Mouse (Mus musculus) natural killer cell, adult 2 months (primary cell): ENCODE measurements around the gene Plekhh2.

Source experiments
- DNase-seq, 2 experiments: peaks; one replicate each; pipeline ENCODE4 v3.0.0; 2022; ENCODE audit warnings: low spot score in 2 of 2

Gene Plekhh2

GRCm38 (mm10) chr17:84573940-84574339 lies 62.2 kb downstream of the Plekhh2 start:
- DNase-seq = no peak

DNA sequence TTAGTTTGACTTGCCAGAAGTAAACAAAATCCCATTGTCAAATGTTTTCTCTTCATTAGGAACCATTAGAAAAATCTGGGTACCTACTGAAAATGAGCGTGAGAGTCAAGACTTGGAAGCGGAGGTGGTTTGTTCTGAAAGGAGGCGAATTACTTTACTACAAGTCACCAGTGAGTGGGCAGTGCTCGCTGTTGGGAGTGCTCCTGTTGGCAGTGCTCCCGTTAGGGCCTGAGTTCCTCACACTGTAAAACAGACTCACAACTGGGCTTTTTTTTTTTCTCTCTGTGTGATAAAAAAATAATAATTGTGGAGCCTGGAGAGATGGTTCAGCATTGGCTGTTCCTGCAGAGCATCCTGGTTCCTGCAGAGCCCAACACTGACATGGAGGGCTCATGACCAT lies 63.4 kb downstream of the Plekhh2 start:
- no peak for DNase-seq

DNA sequence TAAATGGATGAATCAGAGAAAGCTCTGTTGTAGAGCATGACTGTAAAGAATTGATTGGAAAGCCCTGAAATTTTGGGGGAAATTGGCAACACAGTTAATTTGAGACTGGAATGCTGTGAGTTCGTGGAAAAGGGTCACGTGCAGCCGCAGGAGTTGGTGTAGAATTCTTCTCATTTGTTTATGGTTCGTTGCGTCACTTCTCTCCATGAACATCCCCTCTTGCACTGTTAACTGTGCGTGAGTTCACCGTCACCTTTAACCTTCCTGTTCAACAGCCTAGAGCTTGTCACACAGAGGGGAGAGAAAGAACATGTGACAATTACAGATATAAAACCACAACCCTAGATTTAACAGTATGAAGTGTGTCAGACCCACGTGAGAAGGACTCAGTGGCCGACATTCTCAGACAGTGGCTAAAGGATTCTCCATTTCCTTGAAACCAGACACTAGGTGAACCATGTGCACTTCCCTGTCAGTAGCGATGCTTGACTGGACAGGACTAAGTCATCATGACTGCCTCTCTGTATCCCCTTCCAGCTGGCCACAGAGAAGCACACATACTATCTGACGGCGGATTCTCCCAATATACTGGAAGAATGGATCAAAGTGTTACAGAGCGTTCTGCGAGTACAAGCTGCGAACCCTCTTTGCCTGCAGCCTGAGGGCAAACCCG lies 65.1 kb downstream of the Plekhh2 start:
- no peak for DNase-seq

GRCm38 (mm10) chr17:84579249-84579648 lies 67.6 kb downstream of the Plekhh2 start:
- DNase-seq = no peak

GRCm38 (mm10) chr17:84579817-84580216 lies 68.1 kb downstream of the Plekhh2 start:
- no peak for DNase-seq

DNA sequence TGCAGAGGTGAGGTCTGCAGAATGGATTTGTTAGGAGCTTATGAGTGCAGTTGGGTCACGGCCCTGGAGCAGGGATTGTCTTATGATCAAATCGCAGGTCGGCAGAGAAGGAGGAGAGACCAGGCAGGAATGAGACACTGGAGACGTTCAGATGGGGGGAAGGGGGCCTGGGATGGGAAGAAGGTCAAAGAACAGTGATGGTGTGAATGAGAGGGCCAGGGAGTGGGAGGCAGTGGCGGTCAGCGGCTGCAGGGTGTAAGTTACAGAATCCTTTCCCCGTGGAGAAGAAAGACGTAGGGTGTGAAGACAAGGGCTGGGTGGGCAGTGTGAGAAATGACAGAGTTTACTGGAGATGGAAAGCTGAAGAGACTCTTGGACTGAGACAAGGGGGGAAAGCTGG lies 69.1 kb downstream of the Plekhh2 start:
- DNase-seq = no peak

DNA sequence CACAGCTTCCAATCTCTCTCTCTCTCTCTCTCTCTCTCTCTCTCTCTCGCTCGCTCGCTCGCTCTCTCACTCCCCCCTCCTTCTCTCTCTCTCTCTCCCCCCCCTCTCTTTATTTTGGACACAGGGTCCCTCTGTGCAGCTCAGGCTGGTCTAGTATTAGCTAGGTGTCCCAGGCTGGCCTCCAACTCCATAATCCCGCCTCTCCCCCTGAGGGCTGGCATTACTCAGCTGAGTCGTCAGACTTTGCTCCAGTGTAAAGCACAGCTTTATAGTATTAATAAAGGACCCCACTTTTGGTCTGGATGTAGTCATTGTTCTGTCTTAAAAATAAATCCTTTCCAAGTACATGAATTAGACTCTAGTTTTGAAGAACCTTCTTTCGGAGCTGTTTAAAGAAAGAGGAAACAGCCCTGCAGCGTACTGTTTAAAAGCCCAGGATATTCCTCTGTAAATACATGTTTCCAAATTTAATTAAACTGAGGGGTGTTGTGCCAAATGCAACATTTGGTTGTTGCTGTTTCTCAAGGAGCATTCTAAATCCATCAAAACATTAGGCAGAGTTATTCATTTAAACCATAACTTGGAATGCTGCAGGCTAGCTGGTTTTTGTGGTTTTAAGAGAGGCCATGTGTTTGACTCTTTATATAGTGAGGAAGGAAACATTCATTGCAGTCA lies 70.2 kb downstream of the Plekhh2 start:
- no peak for DNase-seq

- DNase-seq = no peak
Measured at GRCm38 (mm10) chr17:84584107-84584506, 72.4 kb downstream of the Plekhh2 start.

DNA sequence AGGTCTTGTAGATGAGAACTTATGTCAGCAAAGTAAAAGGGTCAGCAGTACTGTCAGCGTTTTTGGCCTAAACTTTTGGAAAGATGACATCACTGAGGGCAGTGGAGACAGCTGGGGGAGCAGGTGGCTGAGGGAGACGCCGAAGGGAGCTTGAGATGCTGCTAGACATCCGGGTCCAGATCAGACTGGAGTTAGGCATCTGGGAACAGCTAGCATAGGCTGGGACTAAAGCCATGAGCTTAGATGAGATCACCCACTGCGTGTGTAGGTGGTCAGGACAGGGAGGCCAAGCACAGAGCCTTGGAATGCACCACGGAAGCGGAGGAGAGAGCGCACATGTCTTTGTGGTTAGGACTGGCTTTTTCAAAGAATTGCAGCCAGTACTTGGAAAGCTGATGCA lies 73.4 kb downstream of the Plekhh2 start:
- DNase-seq = no peak

- no peak for DNase-seq
Measured at GRCm38 (mm10) chr17:84590065-84590464, 78.4 kb downstream of the Plekhh2 start.

DNA sequence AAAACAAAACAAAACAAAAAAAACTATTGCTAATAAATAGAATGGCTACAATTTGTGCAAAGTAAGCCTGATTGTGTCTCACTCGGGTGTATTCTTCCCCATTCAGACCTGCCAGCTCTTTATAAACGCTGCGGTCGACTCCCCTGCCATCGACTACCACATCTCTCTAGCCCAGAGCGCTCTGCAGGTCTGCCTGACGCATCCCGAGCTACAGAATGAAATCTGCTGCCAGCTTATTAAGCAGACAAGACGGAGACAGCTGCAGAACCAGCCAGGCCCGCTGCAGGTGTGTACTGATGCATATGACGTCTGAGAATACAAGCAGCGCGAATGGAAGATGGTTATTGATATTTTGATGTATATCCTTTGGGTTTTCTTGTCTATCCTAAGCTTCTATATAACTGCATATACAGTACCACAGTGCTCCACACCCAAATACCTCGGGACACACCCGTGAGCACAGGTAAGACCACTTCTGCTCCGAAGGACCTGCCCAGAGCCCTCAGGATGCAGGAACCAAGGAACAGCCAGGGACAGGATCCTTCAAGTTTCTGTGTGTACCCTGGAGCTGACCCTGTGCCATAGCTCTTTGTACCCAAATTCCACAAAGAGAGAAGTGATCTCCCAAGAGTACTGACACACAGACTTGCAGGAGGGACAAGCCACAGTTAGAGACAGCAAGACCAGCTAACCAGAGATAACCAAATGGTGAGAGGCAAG lies 79.9 kb downstream of the Plekhh2 start:
- DNase-seq = no peak

DNA sequence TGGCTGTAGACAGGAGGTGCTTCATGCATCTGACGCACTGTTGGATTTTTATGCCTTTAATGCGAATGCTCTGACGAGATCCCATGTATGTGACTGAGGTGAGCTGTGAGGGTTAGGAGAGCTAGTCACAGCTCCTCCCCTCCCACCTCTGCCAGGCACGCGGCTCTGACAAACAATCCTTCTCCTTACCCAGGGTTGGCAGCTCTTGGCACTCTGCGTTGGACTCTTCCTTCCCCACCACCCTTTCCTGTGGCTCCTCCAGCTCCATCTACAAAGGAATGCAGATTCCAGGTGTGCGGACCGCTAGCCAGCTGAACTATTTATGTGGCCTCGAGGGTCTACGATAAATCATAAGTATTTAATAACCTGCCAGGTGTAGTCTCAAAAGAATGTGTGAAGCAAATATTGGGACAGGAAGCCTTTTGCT lies 84.3 kb downstream of the Plekhh2 start:
- no peak for DNase-seq

DNA sequence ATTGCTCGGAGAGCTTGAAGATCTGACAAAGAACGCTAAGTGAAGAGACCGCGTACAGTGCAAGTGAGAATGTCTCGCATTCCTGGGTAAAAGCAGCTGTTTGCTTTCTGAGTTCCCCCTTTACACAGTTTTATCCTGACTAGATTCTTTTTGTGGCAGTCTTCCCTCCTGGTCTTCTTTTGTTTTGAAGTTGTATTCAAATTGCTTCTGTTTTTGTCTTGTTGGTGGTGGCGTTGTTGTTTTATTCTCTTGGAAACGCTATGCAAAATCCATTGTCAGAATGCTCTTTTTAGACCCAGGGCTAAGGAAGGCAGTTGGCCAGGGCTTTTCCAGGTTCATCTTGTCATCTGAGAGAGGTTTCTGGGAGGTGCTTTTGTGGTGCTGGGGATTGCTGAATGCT lies 84.8 kb downstream of the Plekhh2 start:
- DNase-seq = no peak

DNA sequence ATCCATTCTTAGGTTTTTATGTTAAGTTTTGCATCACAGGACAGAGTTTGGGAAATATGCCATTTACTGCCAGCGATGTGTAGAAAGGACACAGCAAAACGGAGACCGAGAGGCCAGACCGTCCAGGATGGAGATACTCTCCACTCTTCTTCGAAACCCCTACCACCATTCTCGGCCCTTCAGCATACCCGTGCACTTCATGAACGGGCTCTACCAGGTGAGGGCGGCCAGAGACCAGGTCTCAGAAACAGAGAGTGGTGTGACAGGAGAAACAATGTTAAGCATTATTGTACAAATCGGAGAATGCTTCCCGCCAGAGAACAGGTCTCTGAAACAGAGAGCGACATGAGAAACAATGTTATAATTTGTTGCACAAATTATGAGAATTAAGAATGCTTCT lies 86.2 kb downstream of the Plekhh2 start:
- no peak for DNase-seq

GRCm38 (mm10) chr17:84598928-84599327 lies 87.2 kb downstream of the Plekhh2 start:
- no peak for DNase-seq

- DNase-seq = no peak
Measured at GRCm38 (mm10) chr17:84600051-84600983, 88.6 kb downstream of the Plekhh2 start.

DNA sequence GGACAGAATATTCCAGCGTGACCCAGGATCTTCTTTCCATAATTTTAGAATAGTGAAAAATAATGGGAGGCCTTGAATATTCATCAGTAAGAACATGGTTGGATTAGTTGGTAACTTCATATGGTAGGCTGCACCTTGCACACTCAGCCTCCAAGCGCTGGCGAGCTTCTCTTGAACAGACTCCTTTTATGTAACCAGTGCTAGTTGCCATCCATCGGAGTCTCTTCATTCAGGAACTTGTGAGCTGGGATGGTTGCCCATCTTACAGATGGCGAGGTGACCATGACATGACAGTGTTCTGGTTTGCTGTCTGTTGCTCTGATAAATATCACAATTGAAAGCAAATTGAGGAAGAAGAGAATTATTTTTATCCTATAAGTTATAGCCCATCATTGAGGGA lies 90.1 kb downstream of the Plekhh2 start:
- DNase-seq = no peak

DNA sequence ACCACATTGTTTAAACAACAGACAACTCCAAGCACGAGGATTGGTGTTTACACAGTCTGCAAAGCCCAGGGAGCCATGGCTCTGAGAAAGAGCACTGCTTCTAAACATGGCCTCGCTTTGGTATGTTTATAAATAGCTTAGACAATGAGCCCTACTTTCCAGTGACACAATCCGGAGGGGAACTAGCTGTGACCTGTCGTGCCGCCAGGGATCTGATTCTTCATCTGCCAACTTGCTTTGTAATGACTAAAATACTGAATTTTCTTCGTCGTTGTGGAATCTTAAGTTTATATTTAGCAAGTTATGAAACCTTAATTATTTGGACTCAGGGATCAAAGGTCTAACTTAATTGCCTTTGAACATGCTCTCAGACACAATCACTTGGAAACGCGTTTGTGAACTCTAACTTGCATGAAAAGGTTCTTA lies 91.5 kb downstream of the Plekhh2 start:
- no peak for DNase-seq

- no peak for DNase-seq
Measured at GRCm38 (mm10) chr17:84603709-84604420, 92.2 kb downstream of the Plekhh2 start.

DNA sequence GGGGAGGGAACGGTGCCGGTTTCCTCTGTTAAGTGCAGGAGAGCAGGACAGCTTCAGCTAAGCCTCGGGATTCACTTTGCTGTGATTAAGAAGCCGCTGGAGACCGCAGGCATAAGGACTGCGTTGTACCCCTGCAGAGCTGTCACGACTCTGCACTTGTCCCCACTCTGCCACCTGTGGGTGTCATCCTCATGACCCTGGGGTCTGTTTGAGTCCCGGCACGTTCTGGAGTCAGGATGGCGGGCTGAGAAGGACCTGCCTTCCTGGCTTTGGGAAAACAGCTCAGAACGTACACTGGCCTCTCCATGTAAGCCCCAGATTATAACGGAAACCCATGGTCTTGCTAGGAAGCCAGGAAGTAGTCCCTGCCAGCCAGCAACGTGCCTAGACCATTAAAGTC lies 95.3 kb downstream of the Plekhh2 start:
- DNase-seq = no peak

GRCm38 (mm10) chr17:84607617-84608016 lies 95.9 kb downstream of the Plekhh2 start:
- peak in 1 of 2 experiments; percentile 29 for DNase-seq
